Mouse (Mus musculus): ENCODE measurements around the gene Clcnkb. TPM values are rescaled to one million over a fixed set of nuclear protein-coding genes. Genes with fewer than 3 reads are reported as not detected.

Clcnkb gene
- polyA plus RNA-seq, 1 experiment from 2014 or later: 0.90 TPM

- Histone ChIP-seq H3K9me3 (replicated peaks; ENCODE audit: control insufficient read depth, low read length) (no peaks in the 10 kb centered on the region), H3K4me3 (ENCODE audit: low read depth, low read length) (no peak overlapping the region), H3K27ac (ENCODE audit: low read depth, low read length) (no peak overlapping the region), H3K9ac (ENCODE audit: low read depth, low read length) (no peak overlapping the region), H3K4me2 (no peak overlapping the region), H3K27me3 (ENCODE audit: control insufficient read depth, insufficient read depth, low read length) (peaks cover 28% of the 10 kb centered on the region), H3K4me1 (ENCODE audit: control insufficient read depth, insufficient read depth, low read length) (peaks cover 9% of the 10 kb centered on the region), H3K36me3 (ENCODE audit: control insufficient read depth, insufficient read depth, low read length) (no peaks in the 10 kb centered on the region)
- ATAC-seq (replicated peaks; ENCODE audit: insufficient number of reproducible peaks, low FRiP score, low TSS enrichment): no peak
- WGBS (ENCODE audit: insufficient replicate concordance): 17% methylated on average over 5 of the region's 5 CpGs
Observed at GRCm38 (mm10) chr4:141387093-141387784, 28.6 kb downstream of the Clcnkb start.

DNA sequence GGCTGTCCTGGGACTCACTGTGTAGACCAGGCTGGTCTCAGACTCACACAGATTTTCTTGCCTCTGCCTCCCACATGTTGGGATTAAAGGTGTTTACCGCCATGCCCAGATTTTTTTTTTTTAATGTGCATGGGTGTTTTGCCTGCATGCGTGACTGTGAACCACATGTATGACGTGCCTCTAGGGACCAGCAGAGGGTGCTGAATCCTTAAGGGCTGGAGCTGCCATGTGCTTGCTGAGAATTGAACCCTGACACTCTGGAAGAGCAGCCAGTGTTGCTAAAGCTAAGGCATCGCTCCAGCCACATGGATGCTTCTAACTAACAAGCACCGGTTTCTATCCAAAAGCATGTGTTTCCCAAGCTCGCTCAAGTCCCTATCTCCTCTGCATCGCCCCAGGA lies 29.7 kb downstream of the Clcnkb start:
- Histone ChIP-seq H3K4me3 (ENCODE audit: low read depth, low read length) (no peak overlapping the region), H3K4me1 (ENCODE audit: control insufficient read depth, insufficient read depth, low read length) (peaks cover 12% of the 10 kb centered on the region), H3K4me2 (no peak overlapping the region), H3K27ac (ENCODE audit: low read depth, low read length) (no peak overlapping the region), H3K27me3 (ENCODE audit: control insufficient read depth, insufficient read depth, low read length) (peaks cover 39% of the 10 kb centered on the region), H3K9ac (ENCODE audit: low read depth, low read length) (no peak overlapping the region), H3K9me3 (replicated peaks; ENCODE audit: control insufficient read depth, low read length) (no peaks in the 10 kb centered on the region), H3K36me3 (ENCODE audit: control insufficient read depth, insufficient read depth, low read length) (no peaks in the 10 kb centered on the region)
- ATAC-seq (replicated peaks; ENCODE audit: insufficient number of reproducible peaks, low FRiP score, low TSS enrichment): no peak
- 67% methylated on average over 7 of the region's 7 CpGs for WGBS (ENCODE audit: insufficient replicate concordance)

GRCm38 (mm10) chr4:141385275-141385674 lies 30.5 kb downstream of the Clcnkb start:
- H3K9me3 ChIP-seq (replicated peaks; ENCODE audit: control insufficient read depth, low read length): no peaks in the 10 kb centered on the region
- no peak overlapping the region for H3K9ac ChIP-seq (ENCODE audit: low read depth, low read length)
- 0% methylated on average over 7 of the region's 7 CpGs for WGBS (ENCODE audit: insufficient replicate concordance)
- H3K27me3 ChIP-seq (ENCODE audit: control insufficient read depth, insufficient read depth, low read length): peaks cover 47% of the 10 kb centered on the region
- no peak overlapping the region for H3K4me3 ChIP-seq (ENCODE audit: low read depth, low read length)
- no peak overlapping the region for H3K27ac ChIP-seq (ENCODE audit: low read depth, low read length)
- no peak for ATAC-seq (replicated peaks; ENCODE audit: insufficient number of reproducible peaks, low FRiP score, low TSS enrichment)
- no peaks in the 10 kb centered on the region for H3K36me3 ChIP-seq (ENCODE audit: control insufficient read depth, insufficient read depth, low read length)
- no peak overlapping the region for H3K4me2 ChIP-seq
- H3K4me1 ChIP-seq (ENCODE audit: control insufficient read depth, insufficient read depth, low read length): peaks cover 12% of the 10 kb centered on the region

GRCm38 (mm10) chr4:141382406-141382805 lies 33.4 kb downstream of the Clcnkb start:
- peaks cover 12% of the 10 kb centered on the region for H3K4me1 ChIP-seq (ENCODE audit: control insufficient read depth, insufficient read depth, low read length)
- H3K4me2 ChIP-seq: peak overlapping the region; percentile 64
- no peak overlapping the region for H3K27ac ChIP-seq (ENCODE audit: low read depth, low read length)
- peak overlapping the region; percentile 38 for H3K4me3 ChIP-seq (ENCODE audit: low read depth, low read length)
- peak overlapping the region; percentile 3; the same call in 1 of the 2 replicates for H3K9ac ChIP-seq (ENCODE audit: low read depth, low read length)
- H3K27me3 ChIP-seq (ENCODE audit: control insufficient read depth, insufficient read depth, low read length): peaks cover 53% of the 10 kb centered on the region
- WGBS (ENCODE audit: insufficient replicate concordance): under 1% methylated on average over 24 of the region's 25 CpGs
- H3K36me3 ChIP-seq (ENCODE audit: control insufficient read depth, insufficient read depth, low read length): no peaks in the 10 kb centered on the region
- H3K9me3 ChIP-seq (replicated peaks; ENCODE audit: control insufficient read depth, low read length): no peaks in the 10 kb centered on the region
- no peak for ATAC-seq (replicated peaks; ENCODE audit: insufficient number of reproducible peaks, low FRiP score, low TSS enrichment)

GRCm38 (mm10) chr4:141379674-141380073 lies 36.1 kb downstream of the Clcnkb start:
- no peaks in the 10 kb centered on the region for H3K36me3 ChIP-seq (ENCODE audit: control insufficient read depth, insufficient read depth, low read length)
- H3K27ac ChIP-seq (ENCODE audit: low read depth, low read length): no peak overlapping the region
- peaks cover 12% of the 10 kb centered on the region for H3K4me1 ChIP-seq (ENCODE audit: control insufficient read depth, insufficient read depth, low read length)
- no peak for ATAC-seq (replicated peaks; ENCODE audit: insufficient number of reproducible peaks, low FRiP score, low TSS enrichment)
- no peak overlapping the region for H3K4me3 ChIP-seq (ENCODE audit: low read depth, low read length)
- H3K9ac ChIP-seq (ENCODE audit: low read depth, low read length): no peak overlapping the region
- WGBS (ENCODE audit: insufficient replicate concordance): 70% methylated on average over 8 of the region's 8 CpGs
- no peak overlapping the region for H3K4me2 ChIP-seq
- no peaks in the 10 kb centered on the region for H3K9me3 ChIP-seq (replicated peaks; ENCODE audit: control insufficient read depth, low read length)
- H3K27me3 ChIP-seq (ENCODE audit: control insufficient read depth, insufficient read depth, low read length): peaks cover 48% of the 10 kb centered on the region

DNA sequence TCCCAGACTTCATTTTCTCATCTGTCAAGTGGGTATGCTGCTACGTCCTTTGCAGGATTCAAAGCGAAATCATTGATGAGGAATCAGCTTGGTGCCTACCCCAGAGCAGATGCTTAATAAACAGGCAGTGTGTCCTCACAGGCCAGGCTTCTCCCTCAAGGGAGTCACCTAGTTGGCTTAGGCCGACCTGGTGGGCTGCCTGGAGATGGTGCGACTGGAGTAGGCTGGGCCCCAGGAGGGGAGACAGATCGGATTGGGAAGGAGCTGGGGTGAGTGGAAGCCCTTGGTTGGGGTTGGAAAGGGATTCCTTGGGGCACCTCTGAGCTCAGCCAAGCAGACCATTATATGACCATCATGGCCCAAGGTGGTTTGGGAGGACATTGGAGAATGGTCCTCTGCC lies 43.4 kb downstream of the Clcnkb start:
- ATAC-seq (replicated peaks; ENCODE audit: insufficient number of reproducible peaks, low FRiP score, low TSS enrichment): no peak
- H3K27me3 ChIP-seq (ENCODE audit: control insufficient read depth, insufficient read depth, low read length): peaks cover 38% of the 10 kb centered on the region
- no peak overlapping the region for H3K27ac ChIP-seq (ENCODE audit: low read depth, low read length)
- no peaks in the 10 kb centered on the region for H3K9me3 ChIP-seq (replicated peaks; ENCODE audit: control insufficient read depth, low read length)
- no peak overlapping the region for H3K9ac ChIP-seq (ENCODE audit: low read depth, low read length)
- H3K4me2 ChIP-seq: no peak overlapping the region
- no peak overlapping the region for H3K4me3 ChIP-seq (ENCODE audit: low read depth, low read length)
- WGBS (ENCODE audit: insufficient replicate concordance): 85% methylated on average over 5 of the region's 5 CpGs
- H3K36me3 ChIP-seq (ENCODE audit: control insufficient read depth, insufficient read depth, low read length): no peaks in the 10 kb centered on the region
- peaks cover 4% of the 10 kb centered on the region; the same call in 1 of the 2 replicates for H3K4me1 ChIP-seq (ENCODE audit: control insufficient read depth, insufficient read depth, low read length)

- no peaks in the 10 kb centered on the region for H3K36me3 ChIP-seq (ENCODE audit: control insufficient read depth, insufficient read depth, low read length)
- 1% methylated on average over 57 of the region's 71 CpGs for WGBS (ENCODE audit: insufficient replicate concordance)
- no peak for ATAC-seq (replicated peaks; ENCODE audit: insufficient number of reproducible peaks, low FRiP score, low TSS enrichment)
- peaks cover 65% of the 10 kb centered on the region for H3K27me3 ChIP-seq (ENCODE audit: control insufficient read depth, insufficient read depth, low read length)
- peak within 1 kb of the TSS; percentile 60 for H3K4me3 ChIP-seq (ENCODE audit: low read depth, low read length)
- H3K27ac ChIP-seq (ENCODE audit: low read depth, low read length): no peak within 1 kb of the TSS
- peak within 1 kb of the TSS; percentile 98 for H3K4me2 ChIP-seq
- peak within 1 kb of the TSS; percentile 59 for H3K9ac ChIP-seq (ENCODE audit: low read depth, low read length)
- H3K9me3 ChIP-seq (replicated peaks; ENCODE audit: control insufficient read depth, low read length): no peaks in the 10 kb centered on the region
- peaks cover 4% of the 10 kb centered on the region; the same call in 1 of the 2 replicates for H3K4me1 ChIP-seq (ENCODE audit: control insufficient read depth, insufficient read depth, low read length)
Observed at GRCm38 (mm10) chr4:141367997-141368791, 47.6 kb downstream of the Clcnkb start, which contains the start of gene Fam131c. TSS of gene Fam131c (plus strand) at chr4:141368220.

GRCm38 (mm10) chr4:141365876-141366275 lies 49.9 kb downstream of the Clcnkb start:
- no peaks in the 10 kb centered on the region for H3K9me3 ChIP-seq (replicated peaks; ENCODE audit: control insufficient read depth, low read length)
- no peak for ATAC-seq (replicated peaks; ENCODE audit: insufficient number of reproducible peaks, low FRiP score, low TSS enrichment)
- no peak overlapping the region for H3K9ac ChIP-seq (ENCODE audit: low read depth, low read length)
- H3K4me2 ChIP-seq: no peak overlapping the region
- peaks cover 64% of the 10 kb centered on the region for H3K27me3 ChIP-seq (ENCODE audit: control insufficient read depth, insufficient read depth, low read length)
- H3K4me3 ChIP-seq (ENCODE audit: low read depth, low read length): no peak overlapping the region
- H3K4me1 ChIP-seq (ENCODE audit: control insufficient read depth, insufficient read depth, low read length): peaks cover 8% of the 10 kb centered on the region; the same call in 1 of the 2 replicates
- 39% methylated on average over 7 of the region's 7 CpGs for WGBS (ENCODE audit: insufficient replicate concordance)
- no peak overlapping the region for H3K27ac ChIP-seq (ENCODE audit: low read depth, low read length)
- no peaks in the 10 kb centered on the region for H3K36me3 ChIP-seq (ENCODE audit: control insufficient read depth, insufficient read depth, low read length)
